Mouse (Mus musculus) WW6 (cell line): ENCODE measurements around the gene Phgr1.

Experiments used
- DNase-seq: peaks from one replicate; pipeline ENCODE4 v3.0.0-alpha.2; 2013; ENCODE audit warnings: low read depth, low spot score

Phgr1 gene

DNA sequence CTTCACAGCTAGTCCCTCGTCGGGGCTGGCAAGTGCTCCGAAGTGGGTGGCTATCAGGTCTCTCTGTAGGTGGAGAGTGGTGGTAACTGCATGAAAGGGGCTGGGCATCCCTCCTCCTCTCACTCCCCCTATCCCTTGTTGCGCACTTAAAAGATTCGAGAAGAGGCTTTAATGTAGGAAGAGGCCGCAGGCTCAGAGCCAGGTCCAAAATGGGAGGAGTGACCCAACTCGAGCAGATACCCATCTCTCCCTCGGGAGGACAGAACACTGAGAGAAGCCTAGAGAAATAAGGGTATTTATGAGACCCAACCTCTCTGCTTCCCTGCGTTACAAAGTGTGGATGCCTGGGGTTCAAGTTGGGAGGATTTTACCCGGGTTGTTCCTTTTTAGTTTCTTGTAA lies 6.5 kb downstream of the Phgr1 start:
- DNase-seq = no peak

DNA sequence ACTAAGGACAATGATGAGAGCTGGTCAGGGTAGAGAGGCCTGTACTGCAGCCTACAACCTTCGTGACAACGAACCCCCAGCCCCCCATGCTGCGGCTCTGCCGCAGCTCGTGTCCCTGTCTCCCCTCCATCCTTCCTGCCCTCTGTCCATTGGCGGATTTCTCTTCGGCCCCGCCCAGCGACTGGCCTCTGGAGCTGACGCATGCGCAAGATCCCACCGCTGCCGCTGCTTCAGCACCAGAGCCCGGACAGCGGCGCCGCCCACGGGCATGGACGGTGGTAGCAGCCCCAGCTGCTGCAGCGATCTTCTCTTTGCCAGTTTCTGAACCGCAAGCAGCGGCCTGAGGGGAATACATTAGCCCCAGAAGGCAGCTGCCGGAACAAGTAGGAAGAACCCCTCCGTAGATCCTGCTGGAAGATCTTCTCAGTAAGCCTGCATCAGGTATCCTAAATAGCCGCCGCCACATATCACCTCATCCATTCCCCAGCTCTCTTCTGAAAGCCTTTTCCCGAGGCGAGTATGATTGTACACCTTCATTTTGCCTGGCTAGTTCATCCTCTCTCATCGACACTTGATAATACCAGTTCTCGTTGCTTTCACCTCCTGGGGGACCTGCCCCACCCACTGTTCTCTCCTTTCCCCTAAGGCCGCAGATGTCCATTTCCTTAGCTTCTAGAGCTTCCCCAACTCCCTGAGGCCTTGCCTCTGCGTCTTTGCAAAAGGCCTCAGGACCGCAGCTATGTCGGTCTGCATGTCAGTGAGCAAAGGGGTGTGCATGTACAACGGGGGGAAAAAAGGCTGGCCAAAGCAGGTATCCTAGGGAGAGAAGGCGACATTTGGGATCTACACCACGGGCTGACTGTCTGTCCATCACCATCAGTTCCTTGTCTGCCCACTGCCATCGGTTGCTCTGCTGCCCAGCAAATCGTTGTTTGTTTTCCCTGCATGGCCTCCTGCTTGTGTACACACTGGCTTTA lies 7.2 kb downstream of the Phgr1 start, which contains the start of gene Disp2:
Disp2 (plus strand) TSS at position 216 of the 977 bp plus-strand sequence.
- DNase-seq = no peak

DNA sequence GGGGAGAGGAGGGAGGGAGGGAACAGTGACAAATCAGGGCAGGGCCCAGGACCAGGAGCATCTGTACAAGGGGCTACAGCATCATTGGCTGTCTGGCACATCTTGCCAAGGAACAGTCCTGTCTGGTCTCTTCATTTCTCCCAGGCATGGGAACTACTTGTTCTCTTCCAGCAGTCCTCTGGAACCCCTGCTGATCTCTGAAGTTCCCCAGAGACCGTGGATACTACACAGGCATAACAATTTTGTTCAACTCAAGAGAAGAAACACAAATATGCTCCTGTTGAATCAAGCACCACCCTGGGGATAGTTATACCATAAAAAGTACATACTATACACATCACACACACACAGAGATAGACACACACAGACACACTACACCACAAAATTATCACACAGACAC lies 8.5 kb downstream of the Phgr1 start:
- DNase-seq = no peak

DNA sequence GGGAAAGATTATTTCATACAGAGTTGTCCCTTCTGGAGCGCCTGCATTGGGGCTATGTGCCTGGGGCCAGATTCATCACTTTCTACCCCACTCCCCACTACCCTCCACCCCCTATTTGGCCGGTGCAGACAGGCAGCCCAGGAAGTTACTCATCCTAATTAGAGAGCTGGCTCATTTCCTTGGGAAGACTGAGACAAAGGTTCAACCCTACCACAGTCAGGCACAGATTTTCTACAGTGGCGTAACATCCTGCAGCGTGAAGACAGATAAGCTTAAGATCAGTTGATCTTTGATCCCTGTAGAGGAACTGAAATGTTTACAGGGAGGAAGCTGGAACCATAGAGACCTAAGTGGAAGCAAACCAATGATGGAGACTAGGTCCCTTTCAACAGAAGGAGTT lies 9.7 kb downstream of the Phgr1 start:
- DNase-seq = no peak

DNA sequence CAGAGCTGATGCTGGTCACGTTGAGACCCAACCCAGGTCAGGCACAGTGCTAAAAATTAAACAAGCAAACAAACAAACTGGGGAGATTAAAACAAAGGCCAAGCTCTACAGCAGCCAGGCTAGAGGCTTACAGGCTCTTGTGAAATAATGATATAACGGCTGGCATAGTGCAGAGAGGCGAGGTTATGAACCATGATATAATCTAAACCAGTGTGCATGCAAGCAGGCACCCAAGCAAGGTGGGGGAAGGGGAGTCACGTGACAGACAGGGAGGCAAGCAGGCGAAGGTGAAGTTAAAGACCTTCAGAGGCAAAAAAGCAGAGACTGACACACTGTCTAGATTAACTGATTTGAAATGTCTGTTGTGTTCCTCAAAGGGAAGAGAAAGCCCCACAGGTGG lies 10.5 kb downstream of the Phgr1 start:
- DNase-seq = no peak

DNA sequence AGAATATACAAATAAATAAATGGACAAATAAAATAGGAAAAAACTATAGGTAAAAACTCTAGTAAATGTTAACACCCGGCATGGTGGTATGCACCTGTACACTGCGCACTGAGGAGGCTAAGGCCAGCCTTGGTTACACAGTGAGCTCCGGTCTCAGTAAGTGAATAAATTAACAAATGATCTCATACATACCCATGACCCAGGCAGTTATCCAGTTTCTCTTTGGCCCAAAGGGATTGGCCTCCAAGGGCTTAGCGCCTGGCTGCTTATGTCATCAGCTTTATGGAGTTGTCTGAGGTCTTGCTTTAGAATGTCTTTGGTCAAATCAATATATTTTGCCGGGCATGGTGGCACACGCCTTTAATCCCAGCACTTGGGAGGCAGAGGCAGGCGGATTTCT lies 11.1 kb downstream of the Phgr1 start:
- no peak for DNase-seq

DNA sequence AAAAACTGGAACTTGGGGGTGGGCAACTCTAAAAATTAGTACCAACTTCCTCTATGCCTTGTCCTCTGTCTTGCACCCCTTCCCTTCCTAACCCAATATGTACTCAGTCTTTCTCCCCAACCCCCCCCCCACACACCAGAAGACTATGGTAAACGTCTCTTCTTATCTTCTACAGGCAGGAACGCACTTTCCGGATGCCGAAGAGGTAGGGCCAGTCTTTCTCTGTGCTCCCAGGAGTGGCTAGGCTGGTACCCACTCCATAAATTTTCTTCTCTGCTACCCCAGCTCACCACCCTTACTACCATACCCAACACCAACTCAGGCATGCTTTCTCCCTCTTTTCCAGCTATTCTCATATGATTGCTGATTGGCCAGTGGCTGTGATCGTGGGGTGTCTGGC lies 14.0 kb downstream of the Phgr1 start:
- DNase-seq = no peak

DNA sequence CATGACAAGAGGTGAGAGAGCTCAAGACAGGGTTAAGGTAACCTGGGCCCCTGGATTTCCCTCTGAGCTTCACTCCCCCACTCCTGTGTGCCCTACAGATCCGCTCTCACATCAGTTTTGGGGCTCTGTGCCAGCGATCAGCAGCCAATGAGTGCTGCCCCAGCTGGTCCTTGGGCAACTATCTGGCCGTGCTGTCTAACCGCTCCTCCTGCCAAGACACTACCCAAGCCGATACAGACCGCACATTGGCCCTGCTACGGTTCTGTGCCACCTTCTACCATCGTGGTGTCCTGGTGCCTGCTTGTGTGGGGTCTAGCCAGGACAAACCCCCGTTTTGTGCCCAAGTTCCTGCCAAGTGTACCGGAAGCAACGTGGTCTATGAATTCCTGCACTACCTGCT lies 16.9 kb downstream of the Phgr1 start:
- no peak for DNase-seq

DNA sequence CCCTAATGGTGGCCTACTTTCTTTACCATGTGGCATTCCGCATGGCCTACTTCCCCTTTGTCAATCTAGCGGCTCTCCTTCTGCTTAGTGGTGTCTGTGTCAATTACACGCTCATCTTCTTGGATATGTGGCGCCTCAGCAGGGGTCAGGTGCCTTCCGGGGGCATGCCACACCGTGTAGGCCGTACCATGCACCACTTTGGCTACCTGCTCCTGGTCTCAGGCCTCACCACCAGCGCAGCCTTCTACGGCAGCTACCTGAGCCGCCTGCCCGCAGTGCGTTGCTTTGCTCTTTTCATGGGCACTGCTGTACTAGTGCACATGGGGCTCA lies 17.6 kb downstream of the Phgr1 start:
- DNase-seq = no peak

DNA sequence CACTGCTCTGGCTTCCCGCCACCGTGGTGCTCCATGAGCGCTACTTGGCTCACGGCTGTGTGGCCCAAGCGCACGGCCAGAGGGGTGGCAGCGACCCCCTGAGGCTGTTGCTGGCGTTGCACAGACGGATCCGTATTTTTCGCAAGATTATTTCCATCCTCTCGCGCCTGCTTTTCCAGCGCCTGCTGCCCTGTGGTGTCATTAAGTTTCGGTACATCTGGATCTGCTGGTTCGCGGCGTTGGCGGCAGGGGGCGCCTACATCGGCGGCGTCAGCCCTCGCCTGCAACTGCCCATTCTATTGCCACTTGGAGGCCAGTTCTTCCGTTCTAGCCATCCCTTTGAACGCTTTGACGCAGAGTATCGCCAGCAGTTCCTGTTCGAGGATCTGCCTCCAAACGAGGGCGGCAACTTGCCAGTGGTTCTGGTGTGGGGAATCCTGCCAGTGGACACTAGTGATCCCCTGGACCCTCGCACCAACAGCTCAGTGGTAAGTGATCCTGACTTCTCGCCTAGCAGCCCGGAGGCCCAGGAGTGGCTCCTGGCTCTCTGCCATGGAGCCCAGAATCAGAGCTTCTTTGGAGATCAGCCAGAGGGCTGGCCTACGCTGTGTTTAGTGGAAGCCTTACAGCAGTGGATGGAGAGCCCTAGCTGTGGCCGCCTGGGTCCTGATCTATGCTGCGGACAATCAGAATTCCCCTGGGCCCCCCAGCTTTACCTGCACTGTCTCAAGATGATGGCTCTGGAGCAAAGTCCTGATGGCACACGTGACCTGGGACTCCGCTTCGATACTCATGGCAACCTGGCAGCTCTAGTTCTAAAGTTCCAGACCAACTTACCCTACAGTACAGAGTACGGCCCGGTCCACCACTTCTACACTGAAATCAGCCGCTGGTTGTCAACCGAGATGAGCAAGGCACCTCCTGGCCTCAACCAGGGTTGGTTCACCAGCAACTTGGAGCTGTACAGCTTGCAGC lies 18.3 kb downstream of the Phgr1 start:
- DNase-seq = peak; percentile 80

DNA sequence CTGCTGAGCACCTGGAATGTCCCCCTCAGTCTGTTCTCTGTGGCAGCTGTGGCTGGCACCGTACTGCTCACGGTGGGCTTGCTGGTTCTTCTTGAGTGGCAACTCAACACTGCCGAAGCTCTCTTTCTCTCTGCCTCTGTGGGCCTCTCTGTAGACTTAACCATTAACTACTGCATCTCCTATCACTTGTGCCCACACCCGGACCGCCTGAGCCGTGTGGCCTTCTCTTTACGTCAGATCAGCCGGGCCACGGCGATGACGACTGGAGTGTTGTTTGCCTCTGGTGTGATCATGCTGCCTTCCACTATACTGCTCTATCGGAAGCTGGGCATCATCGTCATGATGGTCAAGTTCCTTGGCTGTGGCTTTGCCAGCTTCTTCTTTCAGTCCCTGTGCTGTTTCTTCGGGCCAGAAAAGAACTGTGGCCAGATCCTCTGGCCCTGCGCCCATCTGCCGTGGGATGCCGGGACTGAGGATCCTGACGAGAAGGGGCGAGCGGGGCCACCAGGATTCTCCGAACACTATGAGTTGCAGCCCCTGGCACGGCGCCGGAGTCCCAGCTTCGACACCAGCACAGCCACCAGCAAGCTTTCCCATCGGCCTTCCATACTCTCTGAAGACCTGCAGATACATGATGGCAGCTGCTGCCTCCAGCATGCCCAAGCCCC lies 19.2 kb downstream of the Phgr1 start:
- DNase-seq = no peak

DNA sequence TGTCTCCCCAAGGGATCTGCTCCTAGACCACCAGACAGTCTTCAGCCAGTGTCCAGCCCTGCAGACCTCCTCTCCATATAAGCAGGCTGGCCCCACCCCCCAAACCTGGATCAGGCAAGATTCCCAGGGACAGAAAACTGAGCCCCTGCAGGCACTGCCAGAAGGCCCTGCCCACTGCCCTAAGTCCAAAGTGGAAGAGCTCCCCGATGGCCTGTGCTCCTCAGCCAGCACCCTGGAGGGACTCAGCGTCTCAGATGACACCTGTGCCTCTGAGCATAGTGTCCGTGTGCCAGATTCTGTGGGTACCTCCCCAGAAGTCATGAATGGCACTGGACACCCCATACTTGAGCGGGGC lies 19.7 kb downstream of the Phgr1 start:
- no peak for DNase-seq

DNA sequence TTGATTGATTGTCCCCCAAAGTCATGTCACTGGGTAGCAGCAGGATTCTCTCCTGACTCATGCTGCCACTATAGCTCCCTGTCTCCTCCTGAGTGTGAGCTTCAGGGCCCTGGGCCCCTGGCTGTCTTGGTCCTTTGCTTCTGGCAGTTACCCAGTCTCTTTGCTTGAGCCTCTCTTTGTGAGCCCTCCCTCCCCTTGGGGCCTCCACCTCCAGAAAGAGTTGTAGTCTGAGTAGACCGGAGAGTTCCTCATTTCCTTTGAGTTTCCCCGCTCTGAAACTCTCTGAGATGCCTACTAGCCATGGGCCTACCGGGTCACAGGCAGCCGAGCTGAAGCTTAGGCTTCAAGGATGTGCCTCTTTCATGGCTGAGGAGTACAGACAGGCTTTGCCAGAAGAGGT lies 21.1 kb downstream of the Phgr1 start:
- DNase-seq = no peak

DNA sequence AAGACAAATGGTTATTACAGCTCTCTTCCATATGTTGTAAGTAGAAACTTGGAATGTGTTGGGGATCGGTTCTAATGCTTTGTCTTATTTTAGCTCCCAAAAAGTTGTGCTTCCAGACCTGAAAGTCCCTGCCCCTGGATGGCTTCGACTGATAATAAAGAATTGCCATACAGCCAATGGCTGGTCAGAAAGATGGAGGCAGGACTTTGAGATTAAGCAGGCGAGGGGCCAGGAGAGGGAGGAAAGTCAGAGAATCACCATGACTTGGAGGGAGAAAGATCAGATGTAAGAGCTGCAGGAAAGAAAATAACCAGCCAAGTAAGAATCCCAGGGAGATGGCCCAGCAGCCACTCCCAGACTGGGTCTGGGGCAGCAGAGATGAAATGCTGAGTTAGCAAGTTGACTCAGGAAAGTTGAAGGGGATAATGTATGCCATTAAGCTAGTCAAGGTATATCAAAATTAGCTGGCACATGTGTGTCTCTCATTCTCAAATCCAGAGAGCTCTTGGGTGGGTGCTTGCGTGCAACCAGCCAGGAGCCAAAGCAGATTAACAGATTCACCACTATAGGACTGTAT lies 30.1 kb downstream of the Phgr1 start:
- no peak for DNase-seq

DNA sequence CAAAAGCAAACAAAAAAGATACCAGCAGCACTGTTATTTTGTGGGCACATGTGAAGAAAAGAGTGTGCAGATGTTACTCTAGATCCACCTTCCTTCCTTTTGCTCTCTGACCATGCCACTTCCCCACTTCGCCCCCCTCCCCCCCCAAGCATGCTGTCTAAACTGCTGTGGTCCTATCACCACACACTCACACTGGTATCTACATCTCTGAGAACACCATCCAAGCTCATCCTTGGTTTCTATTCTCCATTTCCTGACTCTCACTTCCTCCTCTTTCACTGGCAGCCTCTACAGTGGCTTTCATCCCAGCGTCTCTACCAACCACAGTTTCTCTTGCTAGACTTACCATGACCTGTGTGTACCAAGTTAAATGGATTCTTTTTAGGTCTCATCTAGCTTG lies 31.9 kb downstream of the Phgr1 start:
- no peak for DNase-seq

DNA sequence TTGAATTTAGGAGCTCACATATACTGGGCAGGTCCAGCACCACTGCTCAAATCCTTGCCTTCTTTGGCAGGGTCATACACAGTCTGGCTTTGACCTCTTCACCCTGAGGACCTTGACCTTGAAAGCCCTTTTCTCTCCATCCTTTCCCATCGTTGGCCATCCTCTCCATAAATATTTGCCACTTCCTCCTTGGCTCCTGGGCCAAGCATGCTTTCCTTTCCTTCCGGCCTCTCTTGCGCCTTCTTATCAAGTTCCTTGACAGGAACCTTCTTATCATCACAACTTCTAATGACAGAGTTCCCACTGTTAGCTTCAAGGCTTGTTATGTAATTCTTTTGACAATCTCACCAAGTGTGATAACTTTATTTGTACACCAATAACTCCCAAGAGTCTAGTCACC lies 32.6 kb downstream of the Phgr1 start:
- no peak for DNase-seq

DNA sequence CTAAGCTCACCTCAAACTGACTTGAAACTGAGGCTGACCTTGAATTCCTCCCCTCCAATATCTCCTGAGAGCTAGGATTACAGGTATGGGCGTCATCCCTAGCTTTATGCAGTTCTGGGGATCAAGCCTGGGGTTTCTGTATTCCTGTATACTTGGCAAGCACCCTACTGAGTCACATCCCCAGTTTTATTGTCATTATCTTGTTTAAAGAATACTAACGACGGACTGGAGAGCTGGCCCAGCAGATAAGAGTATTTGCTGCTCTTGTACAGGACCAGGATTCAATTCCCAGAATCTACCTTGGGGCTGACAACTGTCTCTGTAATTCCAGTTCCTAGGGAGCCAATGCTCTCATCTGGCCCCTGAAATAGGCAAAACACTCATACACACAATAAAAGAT lies 33.2 kb downstream of the Phgr1 start:
- DNase-seq = no peak

DNA sequence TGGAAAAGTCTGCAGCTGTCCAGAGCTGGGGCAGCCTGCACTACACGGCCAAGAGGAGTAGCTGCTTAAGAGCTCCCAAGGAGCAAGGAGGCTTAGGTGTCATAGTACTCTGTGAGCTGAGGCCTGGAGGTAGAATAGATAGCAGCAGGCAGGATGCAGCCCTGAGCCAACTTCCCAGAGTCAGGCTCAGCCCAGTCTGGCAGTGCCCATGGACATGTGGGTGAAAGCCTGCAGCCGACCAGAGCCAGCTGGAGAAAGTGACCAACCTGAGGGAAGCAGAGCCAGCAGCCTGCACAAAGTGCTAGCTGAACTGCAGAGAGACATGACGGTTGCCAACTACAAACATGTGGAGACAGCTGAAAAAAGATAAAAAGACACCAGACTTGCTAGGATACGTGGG lies 34.3 kb downstream of the Phgr1 start:
- DNase-seq = no peak

DNA sequence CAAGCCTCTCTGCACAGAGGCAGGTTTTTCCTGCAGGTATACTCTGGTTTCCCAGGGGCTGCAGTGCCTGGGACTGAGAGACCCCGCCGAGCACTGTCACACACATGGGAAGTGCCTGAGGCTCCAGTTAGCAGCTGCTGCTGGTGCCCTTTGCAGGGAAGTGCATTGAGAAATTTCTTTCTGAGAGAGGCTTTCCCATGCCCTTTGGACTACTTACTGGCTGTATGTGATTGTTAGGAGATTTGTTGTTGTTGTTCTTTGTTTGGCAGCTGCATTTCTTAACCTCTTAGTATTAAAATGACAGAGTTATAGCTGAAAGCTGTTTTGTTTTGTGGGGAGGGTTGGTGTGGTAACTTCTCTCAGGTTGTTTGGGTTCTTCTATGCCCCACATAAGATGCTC lies 38.3 kb downstream of the Phgr1 start:
- DNase-seq = no peak

DNA sequence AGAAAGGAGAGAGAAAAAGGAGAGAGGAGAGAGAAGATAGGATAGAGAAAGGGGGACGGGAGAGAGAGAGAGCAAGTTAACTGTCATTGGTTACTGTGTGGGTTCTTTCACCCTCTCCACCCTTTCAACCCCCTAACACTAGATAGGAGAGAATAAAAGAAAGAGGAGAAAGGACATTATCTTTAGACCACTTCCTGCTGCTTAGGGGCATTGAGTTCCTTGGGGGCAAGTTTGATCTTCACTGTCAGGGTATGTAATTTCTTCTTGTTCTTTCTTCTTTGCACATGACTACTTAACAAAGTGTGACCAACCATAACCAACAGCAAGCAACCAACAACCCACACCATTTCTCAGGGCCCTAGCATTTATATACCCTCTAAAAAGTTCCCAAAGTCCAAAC lies 40.2 kb downstream of the Phgr1 start:
- DNase-seq = no peak

DNA sequence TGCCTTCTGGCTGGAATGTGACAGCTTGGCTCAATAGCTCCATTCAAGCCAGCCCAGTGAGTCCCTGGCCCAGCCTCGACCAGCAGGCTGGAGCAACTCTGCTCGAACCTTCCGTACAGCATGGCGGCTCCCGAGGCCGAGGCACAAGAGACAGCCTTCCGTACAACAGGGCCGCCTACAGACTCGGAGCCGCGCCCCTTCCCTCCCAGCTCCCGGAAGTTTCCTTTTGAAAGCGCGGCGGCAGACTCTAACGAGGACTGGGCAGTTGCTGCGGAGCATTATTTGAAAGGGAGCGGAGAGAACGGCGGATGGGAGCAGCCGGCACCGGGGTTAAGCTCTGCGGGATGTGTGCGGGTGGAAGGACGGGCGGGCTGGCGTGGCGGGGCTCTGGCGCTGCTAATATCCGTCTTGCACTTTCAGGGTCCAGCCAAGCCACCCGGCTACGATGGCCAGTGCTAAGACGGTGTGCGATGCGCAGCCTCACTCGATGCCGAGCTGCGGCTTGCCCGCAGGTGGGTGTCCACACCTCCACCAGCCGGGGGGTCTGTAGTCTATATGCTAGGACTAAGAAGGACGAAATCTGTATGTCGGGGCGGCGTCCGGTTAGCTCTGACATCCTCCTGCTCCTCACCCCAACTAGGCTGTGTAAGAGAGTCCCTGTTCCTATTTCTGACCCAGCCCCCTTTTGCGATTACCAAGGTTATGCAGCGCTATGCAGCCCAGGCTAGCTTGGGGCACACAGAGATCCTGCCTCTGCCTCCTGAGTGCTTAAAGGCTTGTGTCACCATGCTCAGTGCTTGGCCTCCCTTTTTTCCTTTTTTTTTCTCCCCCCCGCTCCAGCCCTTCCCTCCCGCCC lies 41.6 kb downstream of the Phgr1 start, which contains the start of gene Knstrn:
Knstrn (plus strand) TSS at position 23 of the 856 bp plus-strand sequence.
- DNase-seq = peak; percentile 71
